Mouse (Mus musculus) lung, embryonic 14.5 days (tissue): ENCODE data around the gene Gm11985. TPM values are rescaled to one million over a fixed set of nuclear protein-coding genes. Genes with fewer than 3 reads are reported as not detected.

Experiments used
- ATAC-seq: fragments of 200-750 bp; cut with Nextera tagmentation; 2 replicates; pipeline ENCODE4 v1.8.0; 2017; ENCODE audit warnings: mild to moderate bottlenecking, moderate TSS enrichment, moderate library complexity; ENCODE audit not compliant: insufficient read depth
- DNase-seq: peaks from one replicate; pipeline ENCODE4 v3.0.0-alpha.2; 2015
- H3K27ac ChIP-seq: fragments of 300-500 bp; sonication (generic); 2 replicates; pipeline ENCODE4 v1.5.1; 2014; ENCODE audit warnings: low read depth, mild to moderate bottlenecking, moderate library complexity
- H3K27me3 ChIP-seq: fragments of 300-500 bp; sonication (generic); 2 replicates; pipeline ENCODE4 v1.6.1; 2014; ENCODE audit warnings: low read length, control low read depth; ENCODE audit not compliant: insufficient read depth
- H3K36me3 ChIP-seq: fragments of 300-500 bp; sonication (generic); 2 replicates; pipeline ENCODE4 v1.6.1; 2014; ENCODE audit warnings: control low read depth; ENCODE audit not compliant: insufficient read depth
- H3K4me1 ChIP-seq: fragments of 300-500 bp; sonication (generic); 2 replicates; pipeline ENCODE4 v1.6.1; 2014; ENCODE audit warnings: antibody characterized with exemption, control low read depth; ENCODE audit not compliant: insufficient read depth
- H3K4me2 ChIP-seq: fragments of 300-500 bp; sonication (generic); 2 replicates; pipeline ENCODE4 v1.6.1; 2014; ENCODE audit warnings: mild to moderate bottlenecking
- H3K4me3 ChIP-seq: fragments of 300-500 bp; sonication (generic); 2 replicates; pipeline ENCODE4 v1.5.1; 2014; ENCODE audit warnings: low read depth, low read length
- H3K9ac ChIP-seq: fragments of 300-500 bp; sonication (generic); 2 replicates; pipeline ENCODE4 v1.6.1; 2014
- H3K9me3 ChIP-seq: fragments of 300-500 bp; sonication (generic); 2 replicates; pipeline ENCODE4 v1.6.1; 2016; ENCODE audit warnings: low read depth, low read length, control low read depth
- CTCF ChIP-seq: IDR thresholded peaks from 2 replicates; pipeline ENCODE4 v1.5.1; 2016; ENCODE audit warnings: antibody characterized with exemption, low read depth
- WGBS: fragments of 180-500 bp; shearing (Covaris S2); extraction: QIAGEN DNeasy Blood & Tissue Kit; methylation state at CpG from one replicate; pipeline ENCODE4 v1.1.7; 2014; 5-methylcytosine and 5-hydroxymethylcytosine counted together
- polyA plus RNA-seq: library from polyadenylated mRNA; unstranded; fragments of >200 nt; fragmentation: Nextera tagmentation; extraction: Ambion mirVana; gene quantifications from 2 replicates; pipeline ENCODE4 v1.2.1, GENCODE M21; 2014

The Gm11985 gene
- polyA plus RNA-seq, 1 experiment from 2014 or later: not detected

- Histone ChIP-seq H3K36me3 (no peaks in the 10 kb centered on the region), H3K27me3 (no peaks in the 10 kb centered on the region), H3K9me3 (no peaks in the 10 kb centered on the region), H3K4me2 (no peak overlapping the region), H3K27ac (no peak overlapping the region), H3K4me3 (no peak overlapping the region), H3K4me1 (no peaks in the 10 kb centered on the region), H3K9ac (no peak overlapping the region)
- WGBS: 78% methylated on average over 6 of the region's 6 CpGs
- DNase-seq (no peak), ATAC-seq (no peak)
- TF ChIP-seq CTCF: no peak
Measured at GRCm38 (mm10) chr11:7158196-7158595, 30.2 kb downstream of the Gm11985 start.

- ATAC-seq: no peak
Measured at GRCm38 (mm10) chr11:7156427-7156826, 31.9 kb downstream of the Gm11985 start.

GRCm38 (mm10) chr11:7153081-7153480 is 35.3 kb downstream of the Gm11985 start:
- no peaks in the 10 kb centered on the region for H3K9me3 ChIP-seq
- no peak overlapping the region for H3K4me3 ChIP-seq
- no peaks in the 10 kb centered on the region for H3K4me1 ChIP-seq
- no peaks in the 10 kb centered on the region for H3K36me3 ChIP-seq
- H3K9ac ChIP-seq: no peak overlapping the region
- H3K27me3 ChIP-seq: no peaks in the 10 kb centered on the region
- no peak for DNase-seq
- H3K4me2 ChIP-seq: no peak overlapping the region
- H3K27ac ChIP-seq: no peak overlapping the region
- 69% methylated on average over 8 of the region's 8 CpGs for WGBS
- ATAC-seq: no peak
- no peak for TF ChIP-seq CTCF

More at GRCm38 (mm10) chr11:7156427-7156826, 31.9 kb downstream of the Gm11985 start:
- no peak overlapping the region for H3K9ac ChIP-seq
- H3K4me3 ChIP-seq: no peak overlapping the region
- no peaks in the 10 kb centered on the region for H3K9me3 ChIP-seq
- no peak for DNase-seq
- no peaks in the 10 kb centered on the region for H3K27me3 ChIP-seq
- no peak for TF ChIP-seq CTCF
- WGBS: 34% methylated on average over 4 of the region's 4 CpGs
- H3K36me3 ChIP-seq: no peaks in the 10 kb centered on the region
- no peak overlapping the region for H3K27ac ChIP-seq
- H3K4me1 ChIP-seq: no peaks in the 10 kb centered on the region
- no peak overlapping the region for H3K4me2 ChIP-seq

- no peaks in the 10 kb centered on the region for H3K4me1 ChIP-seq
- no peaks in the 10 kb centered on the region for H3K9me3 ChIP-seq
- ATAC-seq: no peak
- no peak for TF ChIP-seq CTCF
- H3K27ac ChIP-seq: no peak overlapping the region
- no peak overlapping the region for H3K4me2 ChIP-seq
- no peaks in the 10 kb centered on the region for H3K27me3 ChIP-seq
- no peaks in the 10 kb centered on the region for H3K36me3 ChIP-seq
- no peak overlapping the region for H3K4me3 ChIP-seq
- no peak for DNase-seq
- WGBS: 93% methylated on average over 12 of the region's 12 CpGs
- no peak overlapping the region for H3K9ac ChIP-seq
Measured at GRCm38 (mm10) chr11:7152371-7152770, 36.0 kb downstream of the Gm11985 start.

- no peaks in the 10 kb centered on the region for H3K4me1 ChIP-seq
- WGBS: 86% methylated on average over 8 of the region's 8 CpGs
- no peaks in the 10 kb centered on the region for H3K9me3 ChIP-seq
- no peaks in the 10 kb centered on the region for H3K36me3 ChIP-seq
- H3K4me2 ChIP-seq: no peak overlapping the region
- TF ChIP-seq CTCF: no peak
- no peaks in the 10 kb centered on the region for H3K27me3 ChIP-seq
- H3K4me3 ChIP-seq: no peak overlapping the region
- ATAC-seq (no peak), DNase-seq (peak; percentile 19)
- H3K27ac ChIP-seq: no peak overlapping the region
- no peak overlapping the region for H3K9ac ChIP-seq
Measured at GRCm38 (mm10) chr11:7150511-7150910, 37.9 kb downstream of the Gm11985 start.

- Histone ChIP-seq H3K36me3 (no peaks in the 10 kb centered on the region), H3K4me3 (no peak overlapping the region), H3K27ac (no peak overlapping the region), H3K4me2 (no peak overlapping the region), H3K9me3 (no peaks in the 10 kb centered on the region), H3K27me3 (no peaks in the 10 kb centered on the region), H3K9ac (no peak overlapping the region), H3K4me1 (no peaks in the 10 kb centered on the region)
- DNase-seq (no peak), ATAC-seq (no peak)
- WGBS: 48% methylated on average over 7 of the region's 7 CpGs
- TF ChIP-seq CTCF: no peak
Measured at GRCm38 (mm10) chr11:7149471-7149870, 38.9 kb downstream of the Gm11985 start.

- H3K27ac ChIP-seq: no peak overlapping the region
- H3K4me3 ChIP-seq: no peak overlapping the region
- no peaks in the 10 kb centered on the region for H3K9me3 ChIP-seq
- 88% methylated on average over 7 of the region's 7 CpGs for WGBS
- no peaks in the 10 kb centered on the region for H3K36me3 ChIP-seq
- no peak overlapping the region for H3K9ac ChIP-seq
- H3K4me1 ChIP-seq: no peaks in the 10 kb centered on the region
- ATAC-seq (no peak), DNase-seq (no peak)
- no peaks in the 10 kb centered on the region for H3K27me3 ChIP-seq
- no peak overlapping the region for H3K4me2 ChIP-seq
- no peak for TF ChIP-seq CTCF
Measured at GRCm38 (mm10) chr11:7147945-7148344, 40.4 kb downstream of the Gm11985 start.

GRCm38 (mm10) chr11:7147536-7147935 is 40.8 kb downstream of the Gm11985 start:
- no peak for TF ChIP-seq CTCF
- no peak overlapping the region for H3K4me3 ChIP-seq
- H3K9me3 ChIP-seq: no peaks in the 10 kb centered on the region
- H3K4me1 ChIP-seq: no peaks in the 10 kb centered on the region
- DNase-seq (no peak), ATAC-seq (no peak)
- WGBS: 85% methylated on average over 8 of the region's 8 CpGs
- H3K4me2 ChIP-seq: no peak overlapping the region
- H3K36me3 ChIP-seq: no peaks in the 10 kb centered on the region
- H3K9ac ChIP-seq: no peak overlapping the region
- H3K27ac ChIP-seq: no peak overlapping the region
- no peaks in the 10 kb centered on the region for H3K27me3 ChIP-seq
